Mouse (Mus musculus): ENCODE measurements around the gene Pou6f2. TPM values are rescaled to one million over a fixed set of nuclear protein-coding genes. Genes with fewer than 3 reads are reported as not detected.

Pou6f2 gene
- not detected for polyA plus RNA-seq (2017; shearing (Covaris generic))

GRCm38 (mm10) chr13:18397586-18397985 lies at the start of gene Pou6f2:
Gene Pou6f2 (minus strand): TSS chr13:18397686.

All from inflammation-experienced regulatory T-cells, adult 16 weeks (primary cell).